Mouse (Mus musculus) cerebellum, adult 2 months (tissue): ENCODE measurements at regions not wholly inside any gene's neighbourhood (a gene's known extent, or its start where the extent isn't known, plus 50 kb on each side); places are given as distances from the start of the nearest gene placed in this dataset.

Experiments used
- DNase-seq, 2 experiments: peaks; one replicate each; pipeline ENCODE4 v3.0.0; 2021
- H3K27ac ChIP-seq: fragments of 200-500 bp; 2 replicates; pipeline ENCODE4 v1.5.1; 2012; ENCODE audit warnings: low read length, control low read depth, inconsistent platforms; ENCODE audit not compliant: insufficient read depth
- H3K27me3 ChIP-seq: fragments of 200-500 bp; 2 replicates; pipeline ENCODE4 v1.6.1; 2012; ENCODE audit warnings: inconsistent platforms, mild to moderate bottlenecking, low read length, moderate library complexity; ENCODE audit not compliant: control insufficient read depth, insufficient read depth
- H3K4me1 ChIP-seq: fragments of 200-500 bp; 2 replicates; pipeline ENCODE4 v1.6.1; 2011; ENCODE audit warnings: low read length; ENCODE audit not compliant: control insufficient read depth, insufficient read depth
- H3K4me3 ChIP-seq: fragments of 200-500 bp; replicated peaks from 2 replicates; pipeline ENCODE3; 2011; ENCODE audit warnings: mild to moderate bottlenecking, low read depth, low read length, control low read depth; ENCODE audit not compliant: insufficient read depth
- CTCF ChIP-seq: fragments of 200-500 bp; IDR thresholded peaks from 2 replicates; pipeline ENCODE4 v1.5.1; 2011; ENCODE audit warnings: low read depth, mild to moderate bottlenecking, control low read depth, low read length, moderate library complexity, borderline replicate concordance; ENCODE audit not compliant: insufficient read depth
- POLR2A ChIP-seq: fragments of 200-500 bp; IDR thresholded peaks from 2 replicates; pipeline ENCODE4 v1.6.1; 2011; ENCODE audit warnings: low read length, control low read depth, borderline replicate concordance; ENCODE audit not compliant: insufficient read depth
- WGBS: fragments of 180-500 bp; shearing (Covaris S2); methylation state at CpG from one replicate; pipeline ENCODE4 v1.1.7; 2018; 5-methylcytosine and 5-hydroxymethylcytosine counted together

- DNase-seq: no peak
Observed at GRCm38 (mm10) chr12:93142265-93142664, 1293.3 kb upstream of the Sel1l start.

GRCm38 (mm10) chr12:93136395-93136794 is 1287.4 kb upstream of the Sel1l start:
- WGBS: 41% methylated on average over 5 of the region's 5 CpGs
- no peak for DNase-seq
- TF ChIP-seq CTCF: no peak
- TF ChIP-seq POLR2A: no peak
- H3K27me3 ChIP-seq: no peaks in the 10 kb centered on the region
- H3K4me3 ChIP-seq: no peak overlapping the region
- no peak overlapping the region for H3K27ac ChIP-seq
- H3K4me1 ChIP-seq: no peaks in the 10 kb centered on the region

More at GRCm38 (mm10) chr12:93142265-93142664, 1293.3 kb upstream of the Sel1l start:
- Histone ChIP-seq H3K4me1 (no peaks in the 10 kb centered on the region), H3K27ac (no peak overlapping the region), H3K27me3 (no peaks in the 10 kb centered on the region), H3K4me3 (no peak overlapping the region)
- WGBS: 53% methylated on average over 3 of the region's 3 CpGs
- no peak for TF ChIP-seq POLR2A
- TF ChIP-seq CTCF: no peak

GRCm38 (mm10) chr12:93122216-93122615 is 1273.3 kb upstream of the Sel1l start:
- H3K4me1 ChIP-seq: no peaks in the 10 kb centered on the region
- WGBS: 92% methylated on average over 2 of the region's 2 CpGs
- H3K27me3 ChIP-seq: no peaks in the 10 kb centered on the region
- no peak for DNase-seq
- no peak overlapping the region for H3K27ac ChIP-seq
- no peak overlapping the region for H3K4me3 ChIP-seq
- TF ChIP-seq CTCF: no peak

- no peak for TF ChIP-seq POLR2A
- no peak for TF ChIP-seq CTCF
- H3K4me1 ChIP-seq: no peaks in the 10 kb centered on the region
- no peaks in the 10 kb centered on the region for H3K27me3 ChIP-seq
- WGBS: 28% methylated on average over 5 of the region's 5 CpGs
- no peak overlapping the region for H3K27ac ChIP-seq
- no peak for DNase-seq
- no peak overlapping the region for H3K4me3 ChIP-seq
Observed at GRCm38 (mm10) chr12:93088031-93088790, 1239.3 kb upstream of the Sel1l start.

- DNase-seq: no peak
- TF ChIP-seq POLR2A: no peak
- TF ChIP-seq CTCF: no peak
- Histone ChIP-seq H3K27ac (no peak overlapping the region), H3K4me3 (no peak overlapping the region), H3K27me3 (no peaks in the 10 kb centered on the region), H3K4me1 (no peaks in the 10 kb centered on the region)
- 95% methylated on average over 1 of the region's 1 CpGs for WGBS
Observed at GRCm38 (mm10) chr12:93063864-93064263, 1214.9 kb upstream of the Sel1l start.

- TF ChIP-seq CTCF: no peak
- no peak for TF ChIP-seq POLR2A
- H3K27me3 ChIP-seq: no peaks in the 10 kb centered on the region
- H3K27ac ChIP-seq: no peak overlapping the region
- no peak overlapping the region for H3K4me3 ChIP-seq
- H3K4me1 ChIP-seq: no peaks in the 10 kb centered on the region
- DNase-seq: no peak
Observed at GRCm38 (mm10) chr12:93019633-93020032, 1170.7 kb upstream of the Sel1l start.

GRCm38 (mm10) chr12:93011583-93011982 is 1162.6 kb upstream of the Sel1l start:
- Histone ChIP-seq H3K4me3 (no peak overlapping the region), H3K27me3 (no peaks in the 10 kb centered on the region), H3K27ac (no peak overlapping the region), H3K4me1 (no peaks in the 10 kb centered on the region)
- DNase-seq: no peak
- no peak for TF ChIP-seq POLR2A
- TF ChIP-seq CTCF: no peak

- Histone ChIP-seq H3K27me3 (no peaks in the 10 kb centered on the region), H3K4me1 (no peaks in the 10 kb centered on the region), H3K4me3 (no peak overlapping the region), H3K27ac (no peak overlapping the region)
- TF ChIP-seq POLR2A: no peak
- WGBS: 44% methylated on average over 2 of the region's 2 CpGs
- DNase-seq: no peak
Observed at GRCm38 (mm10) chr12:93006844-93007365, 1157.9 kb upstream of the Sel1l start.
